Mouse (Mus musculus): ENCODE data around the gene Nin.

- TF ChIP-seq CTCF (IDR thresholded peaks at IDR 0.05; ENCODE audit: low read depth, low read length) (no peak), POLR2A (IDR thresholded peaks at IDR 0.05; ENCODE audit: borderline replicate concordance, low read depth, low read length) (no peak)
Measured at GRCm38 (mm10) chr12:70104776-70105420, 8.6 kb downstream of the Nin start.

Data from bone marrow macrophage, adult 2 months (primary cell).